Comparison of ENCODE assay signal across 11 mouse cellular contexts in genomic region chr6:136939326-136940187, GRCm38 (mm10). TPM values are rescaled to one million over a fixed set of nuclear protein-coding genes. Genes with fewer than 3 reads are reported as not detected.
DNase-seq lines count a peak whose midpoint lies in the region; ATAC-seq and TF ChIP-seq lines count a peak whose summit lies in the region.
"Had no signal": no experiment of that assay in that cellular context is flagged by ENCODE, and none has a peak within 500 bp of the region (broad histone marks: within the 10 kb centered on the region; RNA-seq: fewer than 3 reads in every experiment).

No protein-coding gene starts in this region.

- H3K4me3 ChIP-seq in midbrain, postnatal 0 days (ENCODE audit: low read depth, low read length), result no peak overlapping the region
- H3K4me3 ChIP-seq in midbrain, embryonic 11.5 days (ENCODE audit: low read depth, low read length), result no peak overlapping the region
- H3K4me3 ChIP-seq in stomach, embryonic 14.5 days (ENCODE audit: low read depth, low read length), result no peak overlapping the region
- no peak overlapping the region for H3K4me3 ChIP-seq in neural tube, embryonic 15.5 days (replicated peaks)

- no peaks in the 10 kb centered on the region for H3K27me3 ChIP-seq in midbrain, postnatal 0 days (ENCODE audit: insufficient read depth, low read length)
- no peaks in the 10 kb centered on the region for H3K27me3 ChIP-seq in midbrain, embryonic 11.5 days (ENCODE audit: control insufficient read depth, insufficient read depth, low read length)
- H3K27me3 ChIP-seq in stomach, embryonic 14.5 days (ENCODE audit: control insufficient read depth, insufficient read depth, low read length), result no peaks in the 10 kb centered on the region
- no peaks in the 10 kb centered on the region for H3K27me3 ChIP-seq in neural tube, embryonic 15.5 days (replicated peaks)

- 0 out of 2 replicates have a peak overlapping the region, but pooled peaks have one; percentile 32 for H3K27ac ChIP-seq in midbrain, postnatal 0 days (ENCODE audit: low read depth, low read length)
- H3K27ac ChIP-seq in midbrain, embryonic 11.5 days (ENCODE audit: low read depth, low read length), result no peak overlapping the region
- H3K27ac ChIP-seq in stomach, embryonic 14.5 days (ENCODE audit: low read length), result peak overlapping the region; percentile 83; the same call in 1 of the 2 replicates
- H3K27ac ChIP-seq in neural tube, embryonic 15.5 days (replicated peaks), result no peak overlapping the region

- no peak for TF ChIP-seq CTCF in midbrain, postnatal 0 days (IDR thresholded peaks at IDR 0.05)

- 0 out of 2 replicates have a peak, but pooled peaks have one; percentile 31 for ATAC-seq in midbrain, postnatal 0 days (ENCODE audit: low FRiP score)
- no peak for ATAC-seq in midbrain, embryonic 11.5 days (ENCODE audit: low FRiP score)
- no peak for ATAC-seq in stomach, embryonic 14.5 days (ENCODE audit: insufficient number of reproducible peaks, insufficient read depth, low FRiP score, low read depth)
- no peak for ATAC-seq in neural tube, embryonic 15.5 days (ENCODE audit: low FRiP score)
- ATAC-seq: hindbrain, postnatal 0 days had no signal

- DNase-seq in heart, adult 11 months, result peak; percentile 88
- DNase-seq in heart, adult 9 months (ENCODE audit: low spot score in 2 of 2), result no peak
- DNase-seq in midbrain, postnatal 0 days (ENCODE audit: low spot score), result no peak
- no peak for DNase-seq in midbrain, embryonic 11.5 days (ENCODE audit: low spot score, missing footprints)
- peak; percentile 48 for DNase-seq in liver
- no peak for DNase-seq in spleen, postnatal 4 days (ENCODE audit: low spot score in 2 of 2)

- H3K9ac ChIP-seq in midbrain, postnatal 0 days (replicated peaks; ENCODE audit: low read length, poor library complexity, severe bottlenecking), result no peak overlapping the region
- no peak overlapping the region for H3K9ac ChIP-seq in midbrain, embryonic 11.5 days (ENCODE audit: low read length)
- no peak overlapping the region for H3K9ac ChIP-seq in stomach, embryonic 14.5 days (replicated peaks; ENCODE audit: low read depth, low read length)
- no peak overlapping the region for H3K9ac ChIP-seq in neural tube, embryonic 15.5 days (replicated peaks)

- 61% methylated on average over 14 of the region's 14 CpGs for WGBS in midbrain, postnatal 0 days
- WGBS in midbrain, embryonic 11.5 days, result 81% methylated on average over 13 of the region's 14 CpGs
- 77% methylated on average over 14 of the region's 14 CpGs for WGBS in stomach, embryonic 14.5 days
- 76% methylated on average over 14 of the region's 14 CpGs for WGBS in neural tube, embryonic 15.5 days

- no peak overlapping the region for H3K4me2 ChIP-seq in midbrain, postnatal 0 days (ENCODE audit: low read depth, low read length, poor library complexity, severe bottlenecking)
- no peak overlapping the region for H3K4me2 ChIP-seq in midbrain, embryonic 11.5 days
- H3K4me2 ChIP-seq in stomach, embryonic 14.5 days (replicated peaks; ENCODE audit: low read depth, low read length), result no peak overlapping the region
- no peak overlapping the region for H3K4me2 ChIP-seq in neural tube, embryonic 15.5 days

- H3K4me1 ChIP-seq in midbrain, postnatal 0 days (ENCODE audit: insufficient read depth, low read length), result 0 out of 2 replicates have a peak, but pooled peaks cover 4% of the 10 kb centered on the region
- H3K4me1 ChIP-seq in midbrain, embryonic 11.5 days (ENCODE audit: control insufficient read depth, insufficient read depth, low read length), result no peaks in the 10 kb centered on the region
- H3K4me1 ChIP-seq in stomach, embryonic 14.5 days (ENCODE audit: control insufficient read depth, insufficient read depth, low read length), result peaks cover 16% of the 10 kb centered on the region
- no peaks in the 10 kb centered on the region for H3K4me1 ChIP-seq in neural tube, embryonic 15.5 days

- H3K9me3 ChIP-seq in midbrain, postnatal 0 days (ENCODE audit: low read length), result no peaks in the 10 kb centered on the region
- H3K9me3 ChIP-seq in midbrain, embryonic 11.5 days (ENCODE audit: control insufficient read depth, low read length), result no peaks in the 10 kb centered on the region
- H3K9me3 ChIP-seq in stomach, embryonic 14.5 days (ENCODE audit: control insufficient read depth, low read depth, low read length), result no peaks in the 10 kb centered on the region
- no peaks in the 10 kb centered on the region for H3K9me3 ChIP-seq in neural tube, embryonic 15.5 days (replicated peaks)

- H3K36me3 ChIP-seq in midbrain, postnatal 0 days (ENCODE audit: insufficient read depth, low read length), result no peaks in the 10 kb centered on the region
- H3K36me3 ChIP-seq in midbrain, embryonic 11.5 days (ENCODE audit: control insufficient read depth, insufficient read depth, low read length), result no peaks in the 10 kb centered on the region
- H3K36me3 ChIP-seq in stomach, embryonic 14.5 days (ENCODE audit: control insufficient read depth, insufficient read depth, low read length), result no peaks in the 10 kb centered on the region
- no peaks in the 10 kb centered on the region for H3K36me3 ChIP-seq in neural tube, embryonic 15.5 days

RNA-seq across cellular contexts. Expression of gene Arhgdib, which starts 2.1 kb away (rescaled TPM):
- 8.3 and 9.0 TPM in 2 replicates for total RNA-seq in midbrain, postnatal 0 days (2014; rRNA removed)
- 16.1 and 19.0 TPM in 2 replicates for polyA plus RNA-seq in midbrain, postnatal 0 days (2015; fragmentation: Nextera tagmentation; extraction: Ambion mirVana)
- 26.3 and 26.4 TPM in 2 replicates for polyA plus RNA-seq in midbrain, embryonic 11.5 days (2014; fragmentation: Nextera tagmentation; extraction: Ambion mirVana)
- 53.3 and 58.0 TPM in 2 replicates for polyA plus RNA-seq in stomach, embryonic 14.5 days (2014; fragmentation: Nextera tagmentation; extraction: Ambion mirVana)
- 13.8 and 95.4 TPM in 2 replicates for polyA plus RNA-seq in neural tube, embryonic 15.5 days (2015; fragmentation: Nextera tagmentation; extraction: Ambion mirVana)

RNA-seq across cellular contexts. Expression of gene Pde6h, which starts 15.9 kb away (rescaled TPM):
- 0.05 and 0.19 TPM in 2 replicates for total RNA-seq in midbrain, postnatal 0 days (2014; rRNA removed)
- polyA plus RNA-seq in midbrain, postnatal 0 days (2015; fragmentation: Nextera tagmentation; extraction: Ambion mirVana), result 0.37 and 0.84 TPM in 2 replicates
- polyA plus RNA-seq in midbrain, embryonic 11.5 days (2014; fragmentation: Nextera tagmentation; extraction: Ambion mirVana), result not detected in 2 replicates
- 0.09 and 0.11 TPM in 2 replicates for polyA plus RNA-seq in stomach, embryonic 14.5 days (2014; fragmentation: Nextera tagmentation; extraction: Ambion mirVana)
- polyA plus RNA-seq in neural tube, embryonic 15.5 days (2015; fragmentation: Nextera tagmentation; extraction: Ambion mirVana), result 0.33 TPM in 1 of 2 replicates, not detected in the other
- total RNA-seq: hindbrain, postnatal 0 days had no signal
- polyA plus RNA-seq: adrenal gland, adult 2 months; limb, embryonic 11.5 days had no signal

RNA-seq across cellular contexts. Expression of gene Erp27, which starts 17.6 kb away (rescaled TPM):
- not detected in 2 replicates for total RNA-seq in midbrain, postnatal 0 days (2014; rRNA removed)
- not detected in 2 replicates for polyA plus RNA-seq in midbrain, postnatal 0 days (2015; fragmentation: Nextera tagmentation; extraction: Ambion mirVana)
- polyA plus RNA-seq in midbrain, embryonic 11.5 days (2014; fragmentation: Nextera tagmentation; extraction: Ambion mirVana), result not detected in 2 replicates
- polyA plus RNA-seq in stomach, embryonic 14.5 days (2014; fragmentation: Nextera tagmentation; extraction: Ambion mirVana), result 0.48 and 3.7 TPM in 2 replicates
- polyA plus RNA-seq in neural tube, embryonic 15.5 days (2015; fragmentation: Nextera tagmentation; extraction: Ambion mirVana), result 0.82 TPM in 1 of 2 replicates, not detected in the other
- total RNA-seq: adrenal gland, adult 2 months; hindbrain, postnatal 0 days had no signal
- polyA plus RNA-seq: adrenal gland, adult 2 months; hindbrain, postnatal 0 days had no signal

Comparison
In these comparisons a context has a peak if more than half of its experiments do, and no peak if none do; other contexts are left out.
1. DNase-seq: peak in heart, adult 11 months (single experiment) and liver (single experiment); none in heart, adult 9 months (0 of 2), midbrain, postnatal 0 days (single experiment), midbrain, embryonic 11.5 days (single experiment) and spleen, postnatal 4 days (0 of 2).
2. H3K27ac ChIP-seq: peak in midbrain, postnatal 0 days (single experiment) and stomach, embryonic 14.5 days (single experiment); none in midbrain, embryonic 11.5 days (single experiment) and neural tube, embryonic 15.5 days (single experiment).